8 mouse cellular contexts compared by ENCODE assay signal in genomic region chr13:63239877-63240671, GRCm38 (mm10).
A peak's percentile ranks its signal among the peaks of the same experiment; 100 is the strongest.
DNase-seq lines count a peak whose midpoint lies in the region; ATAC-seq lines count a peak whose summit lies in the region.

No protein-coding gene starts in this region.

- H3K4me1 ChIP-seq in embryonic facial prominence, embryonic 11.5 days (ENCODE audit: control insufficient read depth, insufficient read depth, low read length) = no peaks in the 10 kb centered on the region
- peaks cover 48% of the 10 kb centered on the region for H3K4me1 ChIP-seq in heart, embryonic 12.5 days (replicated peaks)
- peaks cover 67% of the 10 kb centered on the region for H3K4me1 ChIP-seq in kidney, embryonic 16.5 days (ENCODE audit: insufficient read depth, low read length)
- H3K4me1 ChIP-seq in liver, embryonic 15.5 days (replicated peaks) = peaks cover 34% of the 10 kb centered on the region
- H3K4me1 ChIP-seq in neural tube, embryonic 11.5 days (ENCODE audit: control insufficient read depth, insufficient read depth, low read length) = peaks cover 19% of the 10 kb centered on the region
- H3K4me1 ChIP-seq in stomach, embryonic 15.5 days = peaks cover 32% of the 10 kb centered on the region

- peak; percentile 86 for ATAC-seq in embryonic facial prominence, embryonic 11.5 days (replicated peaks; ENCODE audit: insufficient number of reproducible peaks, low FRiP score, low TSS enrichment, low read depth)
- ATAC-seq in heart, embryonic 12.5 days (ENCODE audit: insufficient number of reproducible peaks, low FRiP score) = peak; percentile 88
- peak; percentile 89 for ATAC-seq in kidney, embryonic 16.5 days (ENCODE audit: low FRiP score, low TSS enrichment)
- ATAC-seq in liver, embryonic 15.5 days (ENCODE audit: insufficient read depth) = peak; percentile 86
- peak; percentile 78 for ATAC-seq in neural tube, embryonic 11.5 days (ENCODE audit: insufficient read depth, low FRiP score, low TSS enrichment)
- ATAC-seq in stomach, embryonic 15.5 days (ENCODE audit: insufficient read depth, low FRiP score, low read depth) = peak; percentile 84

- under 1% methylated on average over 51 of the region's 51 CpGs for WGBS in embryonic facial prominence, embryonic 11.5 days
- WGBS in heart, embryonic 12.5 days = under 1% methylated on average over 51 of the region's 51 CpGs
- WGBS in kidney, embryonic 16.5 days = under 1% methylated on average over 51 of the region's 51 CpGs
- under 1% methylated on average over 51 of the region's 51 CpGs for WGBS in liver, embryonic 15.5 days (ENCODE audit: insufficient replicate concordance)
- under 1% methylated on average over 48 of the region's 51 CpGs for WGBS in neural tube, embryonic 11.5 days
- WGBS in stomach, embryonic 15.5 days = 0% methylated on average over 51 of the region's 51 CpGs

- H3K9ac ChIP-seq in embryonic facial prominence, embryonic 11.5 days (replicated peaks; ENCODE audit: low read length) = peak overlapping the region; percentile 89
- peak overlapping the region; percentile 89 for H3K9ac ChIP-seq in heart, embryonic 12.5 days
- H3K9ac ChIP-seq in kidney, embryonic 16.5 days (replicated peaks; ENCODE audit: low read length) = peak overlapping the region; percentile 86
- H3K9ac ChIP-seq in liver, embryonic 15.5 days = peak overlapping the region; percentile 84
- peak overlapping the region; percentile 61 for H3K9ac ChIP-seq in neural tube, embryonic 11.5 days (ENCODE audit: low read length)
- peak overlapping the region; percentile 92 for H3K9ac ChIP-seq in stomach, embryonic 15.5 days

- H3K9me3 ChIP-seq in embryonic facial prominence, embryonic 11.5 days (replicated peaks; ENCODE audit: control insufficient read depth, low read length) = no peaks in the 10 kb centered on the region
- no peaks in the 10 kb centered on the region for H3K9me3 ChIP-seq in heart, embryonic 12.5 days (replicated peaks)
- H3K9me3 ChIP-seq in kidney, embryonic 16.5 days (ENCODE audit: low read length) = no peaks in the 10 kb centered on the region
- no peaks in the 10 kb centered on the region for H3K9me3 ChIP-seq in liver, embryonic 15.5 days (replicated peaks)
- no peaks in the 10 kb centered on the region for H3K9me3 ChIP-seq in neural tube, embryonic 11.5 days (ENCODE audit: control insufficient read depth, low read length)
- H3K9me3 ChIP-seq in stomach, embryonic 15.5 days = no peaks in the 10 kb centered on the region

- H3K27me3 ChIP-seq in embryonic facial prominence, embryonic 11.5 days (ENCODE audit: control insufficient read depth, insufficient read depth, low read length) = no peaks in the 10 kb centered on the region
- H3K27me3 ChIP-seq in heart, embryonic 12.5 days (replicated peaks) = no peaks in the 10 kb centered on the region
- H3K27me3 ChIP-seq in kidney, embryonic 16.5 days (ENCODE audit: insufficient read depth, low read length) = no peaks in the 10 kb centered on the region
- H3K27me3 ChIP-seq in liver, embryonic 15.5 days = no peaks in the 10 kb centered on the region
- H3K27me3 ChIP-seq in neural tube, embryonic 11.5 days (ENCODE audit: control insufficient read depth, insufficient read depth, low read length) = no peaks in the 10 kb centered on the region
- no peaks in the 10 kb centered on the region for H3K27me3 ChIP-seq in stomach, embryonic 15.5 days (replicated peaks)

- H3K27ac ChIP-seq in embryonic facial prominence, embryonic 11.5 days (replicated peaks; ENCODE audit: low read depth, low read length) = peak overlapping the region; percentile 85
- H3K27ac ChIP-seq in heart, embryonic 12.5 days (ENCODE audit: poor library complexity, severe bottlenecking) = peak overlapping the region; percentile 98
- H3K27ac ChIP-seq in kidney, embryonic 16.5 days (ENCODE audit: low read length) = peak overlapping the region; percentile 93
- peak overlapping the region; percentile 86 for H3K27ac ChIP-seq in liver, embryonic 15.5 days (replicated peaks)
- H3K27ac ChIP-seq in neural tube, embryonic 11.5 days (ENCODE audit: low read depth, low read length) = peak overlapping the region; percentile 17; the same call in 1 of the 2 replicates
- H3K27ac ChIP-seq in stomach, embryonic 15.5 days = peak overlapping the region; percentile 95

- no peaks in the 10 kb centered on the region; the same call in 1 of the 2 replicates for H3K36me3 ChIP-seq in embryonic facial prominence, embryonic 11.5 days (replicated peaks; ENCODE audit: control insufficient read depth, insufficient read depth, low read depth, low read length)
- peaks cover 5% of the 10 kb centered on the region for H3K36me3 ChIP-seq in heart, embryonic 12.5 days
- no peaks in the 10 kb centered on the region for H3K36me3 ChIP-seq in kidney, embryonic 16.5 days (ENCODE audit: insufficient read depth, low read length)
- 0 out of 2 replicates have a peak, but pooled peaks cover 4% of the 10 kb centered on the region for H3K36me3 ChIP-seq in liver, embryonic 15.5 days (replicated peaks)
- H3K36me3 ChIP-seq in neural tube, embryonic 11.5 days (ENCODE audit: control insufficient read depth, insufficient read depth, low read length) = no peaks in the 10 kb centered on the region; the same call in 1 of the 2 replicates
- H3K36me3 ChIP-seq in stomach, embryonic 15.5 days = no peaks in the 10 kb centered on the region

- DNase-seq in 416B (ENCODE audit: low read depth) = peak; percentile 80
- peak; percentile 93 for DNase-seq in adrenal gland, postnatal 14 days
- DNase-seq in embryonic facial prominence, embryonic 11.5 days (ENCODE audit: low spot score) = peak; percentile 77
- DNase-seq in neural tube, embryonic 11.5 days (ENCODE audit: low spot score) = peak; percentile 71

- peak overlapping the region; percentile 76 for H3K4me2 ChIP-seq in embryonic facial prominence, embryonic 11.5 days (ENCODE audit: low read depth, low read length)
- peak overlapping the region; percentile 84 for H3K4me2 ChIP-seq in heart, embryonic 12.5 days
- peak overlapping the region; percentile 71 for H3K4me2 ChIP-seq in kidney, embryonic 16.5 days (replicated peaks; ENCODE audit: low read depth, low read length)
- H3K4me2 ChIP-seq in liver, embryonic 15.5 days = peak overlapping the region; percentile 94
- H3K4me2 ChIP-seq in neural tube, embryonic 11.5 days (ENCODE audit: low read depth) = peak overlapping the region; percentile 57
- peak overlapping the region; percentile 67 for H3K4me2 ChIP-seq in stomach, embryonic 15.5 days

- peak overlapping the region; percentile 71 for H3K4me3 ChIP-seq in embryonic facial prominence, embryonic 11.5 days (ENCODE audit: low read depth, low read length)
- peak overlapping the region; percentile 89 for H3K4me3 ChIP-seq in heart, embryonic 12.5 days
- H3K4me3 ChIP-seq in kidney, embryonic 16.5 days (ENCODE audit: low read length) = peak overlapping the region; percentile 64
- peak overlapping the region; percentile 80 for H3K4me3 ChIP-seq in liver, embryonic 15.5 days (replicated peaks)
- peak overlapping the region; percentile 47 for H3K4me3 ChIP-seq in neural tube, embryonic 11.5 days (ENCODE audit: low read depth, low read length)
- H3K4me3 ChIP-seq in stomach, embryonic 15.5 days (replicated peaks) = peak overlapping the region; percentile 77

Comparison
In these comparisons a context has a peak if more than half of its experiments do, and no peak if none do; other contexts are left out.
1. Peak in every context shown above with its lines: DNase-seq, ATAC-seq, H3K4me3 ChIP-seq and H3K27ac ChIP-seq.
2. H3K27ac ChIP-seq: peak in every context shown above with its lines; median percentile 98 in heart, embryonic 12.5 days; 95 in stomach, embryonic 15.5 days; 93 in kidney, embryonic 16.5 days; 86 in liver, embryonic 15.5 days; 85 in embryonic facial prominence, embryonic 11.5 days; 17 in neural tube, embryonic 11.5 days.